Mouse (Mus musculus) right cerebral cortex, postnatal 25 days (tissue): ENCODE measurements around the gene Bmp3.

Experiments
- DNase-seq: peaks from one replicate; pipeline ENCODE4 v3.0.0; 2022

Gene Bmp3

DNA sequence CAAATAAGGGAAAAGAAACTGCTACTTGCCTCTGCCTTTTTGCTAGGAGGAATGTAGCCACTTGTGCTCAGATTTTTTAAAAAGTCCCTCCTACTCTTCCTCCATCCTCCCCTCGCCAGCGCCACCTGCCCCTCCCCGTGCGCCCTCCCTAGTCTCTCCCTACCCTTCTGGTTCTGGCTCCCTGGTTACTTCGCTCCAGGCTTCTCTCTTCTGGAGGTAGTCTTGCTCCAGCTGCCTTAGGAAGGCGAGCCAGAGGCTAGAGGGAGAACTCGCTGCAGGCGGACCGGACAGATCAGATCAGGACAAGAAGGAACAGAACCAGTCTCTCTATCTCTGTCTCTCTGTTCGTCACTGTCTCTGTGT, at the start of gene Bmp3:
Gene Bmp3 (plus strand): TSS at position 152 of the 363 bp plus-strand sequence.
- peak; percentile 63 for DNase-seq

GRCm38 (mm10) chr5:98804761-98805160, 49.5 kb upstream of the Bmp3 start:
- DNase-seq: no peak

GRCm38 (mm10) chr5:98806492-98806891, 47.7 kb upstream of the Bmp3 start:
- no peak for DNase-seq

GRCm38 (mm10) chr5:98807022-98807421, 47.2 kb upstream of the Bmp3 start:
- DNase-seq: no peak

- DNase-seq: no peak
These were observed 46.3 kb upstream of the Bmp3 start for GRCm38 (mm10) chr5:98807953-98808352.

DNA sequence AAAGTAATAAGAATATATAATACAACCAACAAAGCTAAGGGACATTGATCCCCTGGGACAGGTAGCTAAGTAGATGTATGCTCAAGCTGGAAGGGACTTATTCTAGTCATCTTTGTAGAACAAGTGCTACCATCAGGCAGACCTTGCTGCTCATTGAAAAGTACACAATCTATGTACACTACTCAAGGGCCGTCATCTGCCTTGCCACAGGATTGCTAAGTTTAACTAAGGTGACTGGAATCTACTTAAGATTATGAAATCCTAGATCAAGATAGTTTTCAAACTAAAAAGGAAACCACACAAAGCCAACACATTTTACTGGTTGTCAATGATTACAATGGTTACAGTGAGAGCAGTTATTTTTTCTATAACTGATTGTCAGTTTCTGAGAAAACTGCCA, 41.8 kb upstream of the Bmp3 start:
- DNase-seq: no peak

- DNase-seq: no peak
These were observed 38.9 kb upstream of the Bmp3 start for GRCm38 (mm10) chr5:98815269-98815668.

GRCm38 (mm10) chr5:98833760-98834159, 20.5 kb upstream of the Bmp3 start:
- no peak for DNase-seq

GRCm38 (mm10) chr5:98834300-98834699, 19.9 kb upstream of the Bmp3 start:
- no peak for DNase-seq

DNA sequence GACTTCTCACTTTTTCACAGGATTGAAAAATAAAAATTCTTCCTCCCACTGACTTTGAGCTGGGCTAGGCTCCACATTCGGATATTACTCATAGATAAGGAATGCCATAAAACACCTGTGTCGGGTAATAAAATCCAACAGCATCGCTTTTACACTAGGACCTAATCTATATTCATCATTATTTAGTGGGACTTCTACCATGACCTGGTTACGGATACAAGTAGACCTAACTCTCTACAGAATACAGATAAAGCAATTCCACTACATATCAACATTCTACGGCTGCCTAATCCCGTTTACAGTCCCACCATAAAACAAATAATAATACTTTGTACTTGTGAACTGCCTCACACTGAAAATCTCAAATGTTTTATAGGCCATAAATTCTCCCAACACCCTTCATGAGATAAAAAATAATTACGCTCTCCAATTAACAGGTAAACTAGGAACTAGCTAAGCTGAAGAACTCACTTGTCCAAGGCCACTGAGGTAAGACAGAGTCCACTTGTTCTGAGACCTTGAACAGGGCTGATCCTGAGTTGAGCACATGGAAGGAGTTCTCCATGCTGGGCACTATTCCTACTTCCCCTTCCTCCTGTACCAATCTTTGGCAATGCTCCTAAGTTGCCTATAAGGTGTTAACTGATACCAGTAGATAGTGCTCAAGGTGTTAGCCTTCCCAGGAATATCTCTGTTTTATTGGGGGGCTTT, 11.5 kb upstream of the Bmp3 start:
- no peak for DNase-seq

DNA sequence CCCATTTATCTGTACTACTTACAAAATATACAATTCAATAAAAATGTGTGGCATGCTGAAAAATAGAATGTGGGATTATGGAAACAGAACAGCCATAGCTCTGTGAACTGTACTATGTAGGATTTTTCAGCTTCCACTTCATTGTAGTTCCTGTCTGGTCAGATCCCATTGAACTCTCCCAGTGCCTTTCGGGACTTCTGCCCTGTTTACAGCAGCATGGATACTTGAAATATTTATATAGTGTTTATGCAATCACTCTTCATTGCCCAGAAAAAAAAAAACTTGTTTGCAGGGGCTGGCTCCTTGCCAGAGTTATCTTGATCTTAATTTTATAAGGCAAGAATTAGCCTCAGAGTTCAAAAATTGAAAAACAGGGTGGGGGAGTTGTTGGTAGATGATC, 9.6 kb upstream of the Bmp3 start:
- no peak for DNase-seq

- DNase-seq: peak; percentile 27
These were observed 681 bp downstream of the Bmp3 start for GRCm38 (mm10) chr5:98854627-98855564.

DNA sequence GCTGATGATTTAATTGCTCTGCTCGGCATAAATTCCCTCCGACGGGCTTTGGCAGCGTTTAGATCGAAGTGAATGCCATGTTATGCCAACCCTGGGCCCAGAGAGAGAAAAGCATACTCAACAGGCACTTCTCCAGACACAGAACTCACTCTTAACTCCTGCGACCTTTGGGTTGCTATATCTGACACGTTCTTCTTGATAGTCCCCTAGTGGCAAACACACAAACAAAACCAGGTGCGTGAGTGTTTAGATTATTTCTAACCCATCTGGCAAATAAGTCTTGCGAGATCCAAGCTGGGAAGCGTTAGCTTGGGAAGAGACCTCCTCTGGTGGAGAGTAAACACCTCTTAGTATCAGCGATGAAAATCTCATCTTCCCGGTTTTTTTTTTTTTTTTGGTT, 1.5 kb downstream of the Bmp3 start:
- no peak for DNase-seq

DNA sequence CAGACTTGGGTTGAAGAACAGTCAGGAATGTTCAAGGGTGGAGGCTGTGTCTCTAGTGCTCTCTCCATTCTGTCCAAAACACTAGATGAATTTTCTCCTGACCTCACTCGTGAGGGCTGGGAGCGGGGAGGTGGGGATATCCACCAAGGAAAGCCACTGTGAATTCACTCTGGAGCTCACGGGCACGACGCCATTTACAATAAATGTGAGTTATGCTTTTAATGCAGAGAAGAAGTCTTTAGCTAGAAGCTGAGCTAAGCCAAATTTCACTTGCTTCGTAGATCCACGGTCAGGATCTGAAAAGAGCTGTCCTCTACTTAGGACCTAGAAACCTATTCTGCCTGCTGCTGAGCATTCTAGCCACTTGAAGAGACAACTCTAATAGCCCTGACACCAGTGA, 2.1 kb downstream of the Bmp3 start:
- DNase-seq: no peak

- no peak for DNase-seq
These were observed 9.7 kb downstream of the Bmp3 start for GRCm38 (mm10) chr5:98863891-98864290.

DNA sequence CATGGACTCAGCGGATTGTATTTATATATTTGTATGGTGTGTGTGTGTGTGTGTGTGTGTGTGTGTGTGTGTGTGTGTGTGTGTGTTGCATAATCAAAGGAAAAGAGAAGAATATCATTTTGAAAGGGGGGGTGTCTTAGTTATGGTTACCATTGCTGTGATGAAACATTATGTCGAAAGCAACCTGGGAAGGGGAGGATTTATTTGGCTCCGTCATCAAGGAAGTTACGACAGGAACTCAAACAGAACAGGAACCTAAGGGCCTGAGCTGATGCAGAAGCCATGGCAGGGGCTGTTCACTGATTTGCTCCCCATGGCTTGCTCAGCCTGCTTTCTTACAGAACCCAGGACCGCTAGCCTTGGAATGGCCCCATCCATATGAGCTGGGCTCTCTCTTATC, 10.9 kb downstream of the Bmp3 start:
- DNase-seq: no peak

GRCm38 (mm10) chr5:98876056-98876455, 21.8 kb downstream of the Bmp3 start:
- no peak for DNase-seq

DNA sequence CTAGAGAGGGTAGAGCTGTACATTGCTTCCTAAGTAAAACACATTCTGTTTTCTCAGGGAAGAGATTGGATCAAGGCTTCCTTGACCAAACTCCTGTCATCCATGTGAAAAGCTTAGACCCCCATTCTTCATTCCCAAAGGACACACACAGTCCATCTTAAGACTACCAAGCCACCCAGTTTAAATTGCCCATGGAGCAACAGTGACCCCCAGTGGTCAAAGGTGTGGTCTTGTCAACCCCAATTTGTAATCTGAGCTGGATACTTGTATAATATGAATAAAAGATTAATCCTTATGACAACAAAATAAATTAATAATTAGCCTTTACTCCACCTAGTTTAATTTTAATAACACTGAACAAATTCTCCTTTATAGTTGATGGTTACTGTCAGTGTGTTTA, 24.7 kb downstream of the Bmp3 start:
- peak; percentile 53 for DNase-seq

GRCm38 (mm10) chr5:98882096-98882495, 27.9 kb downstream of the Bmp3 start:
- no peak for DNase-seq

DNA sequence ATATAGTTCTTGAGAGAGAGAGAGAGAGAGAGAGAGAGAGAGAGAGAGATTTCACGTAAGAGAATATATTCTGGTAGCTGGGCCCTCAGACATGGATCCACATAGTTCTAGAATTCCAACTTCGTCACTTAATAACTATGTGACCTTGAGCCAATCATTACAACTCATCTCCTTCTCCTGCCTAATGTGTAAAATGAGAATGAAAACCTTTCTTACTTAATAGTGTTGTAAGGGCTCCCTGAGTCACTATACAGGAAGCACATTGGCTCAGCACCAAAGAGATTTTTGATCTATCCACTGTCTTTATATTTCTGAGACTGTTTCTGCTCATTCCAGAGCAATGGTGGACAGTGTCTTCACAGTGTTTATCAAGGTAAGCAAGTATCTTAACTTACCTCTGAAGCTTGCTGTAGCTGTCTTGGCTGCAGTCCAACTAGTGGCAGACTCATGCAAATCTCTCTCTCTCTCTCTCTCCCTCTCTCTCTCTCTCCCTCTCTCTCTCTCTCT, 36.4 kb downstream of the Bmp3 start:
- DNase-seq: no peak

- no peak for DNase-seq
These were observed 40.1 kb downstream of the Bmp3 start for GRCm38 (mm10) chr5:98894281-98894680.

GRCm38 (mm10) chr5:98897946-98898345, 43.7 kb downstream of the Bmp3 start:
- no peak for DNase-seq

- no peak for DNase-seq
These were observed 46.7 kb downstream of the Bmp3 start for GRCm38 (mm10) chr5:98900926-98901325.

- DNase-seq: no peak
These were observed 48.1 kb downstream of the Bmp3 start for GRCm38 (mm10) chr5:98902339-98902738.
